Mouse (Mus musculus) embryonic fibroblast, embryonic 13.5 days (primary cell): ENCODE measurements around the gene Atp4b.

ENCODE experiments used
- CTCF ChIP-seq: IDR thresholded peaks from 2 replicates; pipeline ENCODE4 v1.5.1; 2011; ENCODE audit warnings: mild to moderate bottlenecking, control low read depth, low read length, moderate library complexity, borderline replicate concordance; ENCODE audit not compliant: insufficient read depth
- POLR2A ChIP-seq: IDR thresholded peaks from 2 replicates; pipeline ENCODE4 v1.6.1; 2011; ENCODE audit warnings: low read depth, mild to moderate bottlenecking, control low read depth, low read length, moderate library complexity

GRCm38 (mm10) chr8:13353155-13353833, 43.3 kb downstream of the Atp4b start:
- TF ChIP-seq CTCF (no peak), POLR2A (no peak)
